Mouse (Mus musculus): ENCODE data around the gene Phactr1. TPM values are rescaled to one million over a fixed set of nuclear protein-coding genes. Genes with fewer than 3 reads are reported as not detected.

Gene Phactr1
- total RNA-seq, 2 experiments from 2014 or later, result 11.0 to 12.5 TPM

- intact Hi-C loops (cut with DNase I), result no loop called here
- no peak for DNase-seq
These were observed 328.0 kb downstream of the Phactr1 start for GRCm38 (mm10) chr13:43008466-43008865.

GRCm38 (mm10) chr13:43009596-43009995 is 329.2 kb downstream of the Phactr1 start:
- DNase-seq, result peak in 1 of 2 experiments; percentile 13
- intact Hi-C loops (cut with DNase I), result no loop called here

- intact Hi-C loops (cut with DNase I), result no loop called here
- peak; percentile 18 to 26 for DNase-seq
These were observed 331.1 kb downstream of the Phactr1 start for GRCm38 (mm10) chr13:43011516-43011915.

GRCm38 (mm10) chr13:43013984-43014383 is 333.6 kb downstream of the Phactr1 start:
- no peak for DNase-seq
- intact Hi-C loops (cut with DNase I), result no loop called here

GRCm38 (mm10) chr13:43015768-43016167 is 335.3 kb downstream of the Phactr1 start:
- intact Hi-C loops (cut with DNase I), result no loop called here
- DNase-seq, result no peak

GRCm38 (mm10) chr13:43018863-43019262 is 338.4 kb downstream of the Phactr1 start:
- intact Hi-C loops (cut with DNase I), result no loop called here
- DNase-seq, result no peak

- intact Hi-C loops (cut with DNase I), result no loop called here
- DNase-seq, result no peak
These were observed 340.6 kb downstream of the Phactr1 start for GRCm38 (mm10) chr13:43021031-43021430.

GRCm38 (mm10) chr13:43023005-43023404 is 342.6 kb downstream of the Phactr1 start:
- intact Hi-C loops (cut with DNase I), result no loop called here
- no peak for DNase-seq

- DNase-seq, result no peak
- intact Hi-C loops (cut with DNase I), result no loop called here
These were observed 347.1 kb downstream of the Phactr1 start for GRCm38 (mm10) chr13:43027568-43027967.

- DNase-seq, result no peak
- intact Hi-C loops (cut with DNase I), result no loop called here
These were observed 349.8 kb downstream of the Phactr1 start for GRCm38 (mm10) chr13:43030222-43030621.

GRCm38 (mm10) chr13:43032451-43032850 is 352.0 kb downstream of the Phactr1 start:
- no peak for DNase-seq
- intact Hi-C loops (cut with DNase I), result no loop called here

- intact Hi-C loops (cut with DNase I), result no loop called here
- no peak for DNase-seq
These were observed 356.1 kb downstream of the Phactr1 start for GRCm38 (mm10) chr13:43036510-43036909.

- intact Hi-C loops (cut with DNase I), result no loop called here
- DNase-seq, result no peak
These were observed 362.3 kb downstream of the Phactr1 start for GRCm38 (mm10) chr13:43042766-43043165.

- intact Hi-C loops (cut with DNase I), result no loop called here
- no peak for DNase-seq
These were observed 368.1 kb downstream of the Phactr1 start for GRCm38 (mm10) chr13:43048553-43048952.

GRCm38 (mm10) chr13:43053201-43053600 is 372.8 kb downstream of the Phactr1 start:
- intact Hi-C loops (cut with DNase I), result no loop called here
- DNase-seq, result no peak

GRCm38 (mm10) chr13:43055136-43055535 is 374.7 kb downstream of the Phactr1 start:
- DNase-seq, result no peak
- intact Hi-C loops (cut with DNase I), result no loop called here

- no peak for DNase-seq
- intact Hi-C loops (cut with DNase I), result no loop called here
These were observed 376.7 kb downstream of the Phactr1 start for GRCm38 (mm10) chr13:43057104-43057503.

GRCm38 (mm10) chr13:43063355-43063754 is 382.9 kb downstream of the Phactr1 start:
- intact Hi-C loops (cut with DNase I), result no loop called here
- DNase-seq, result no peak

GRCm38 (mm10) chr13:43068716-43069265 is 388.4 kb downstream of the Phactr1 start:
- intact Hi-C loops (cut with DNase I), result no loop called here
- no peak for DNase-seq

- DNase-seq, result no peak
- intact Hi-C loops (cut with DNase I), result no loop called here
These were observed 390.1 kb downstream of the Phactr1 start for GRCm38 (mm10) chr13:43070496-43070895.

GRCm38 (mm10) chr13:43070971-43071370 is 390.5 kb downstream of the Phactr1 start:
- no peak for DNase-seq
- intact Hi-C loops (cut with DNase I), result no loop called here

- intact Hi-C loops (cut with DNase I), result no loop called here
- DNase-seq, result no peak
These were observed 395.0 kb downstream of the Phactr1 start for GRCm38 (mm10) chr13:43075456-43075855.

GRCm38 (mm10) chr13:43077485-43077884 is 397.1 kb downstream of the Phactr1 start:
- no peak for DNase-seq
- intact Hi-C loops (cut with DNase I), result no loop called here

Measured in heart, postnatal 10 days (tissue).